Mouse (Mus musculus): Measurements from ENCODE around the gene T2. TPM values are rescaled to one million over a fixed set of nuclear protein-coding genes. Genes with fewer than 3 reads are reported as not detected.
"Not testable (repeated sequence)": the region's sequence is repeated elsewhere in the genome, so short reads cannot be mapped to it uniquely, and the experiment has no call there.

Gene T2
- polyA plus RNA-seq, 1 experiment from 2014 or later, result 2.3 TPM

DNA sequence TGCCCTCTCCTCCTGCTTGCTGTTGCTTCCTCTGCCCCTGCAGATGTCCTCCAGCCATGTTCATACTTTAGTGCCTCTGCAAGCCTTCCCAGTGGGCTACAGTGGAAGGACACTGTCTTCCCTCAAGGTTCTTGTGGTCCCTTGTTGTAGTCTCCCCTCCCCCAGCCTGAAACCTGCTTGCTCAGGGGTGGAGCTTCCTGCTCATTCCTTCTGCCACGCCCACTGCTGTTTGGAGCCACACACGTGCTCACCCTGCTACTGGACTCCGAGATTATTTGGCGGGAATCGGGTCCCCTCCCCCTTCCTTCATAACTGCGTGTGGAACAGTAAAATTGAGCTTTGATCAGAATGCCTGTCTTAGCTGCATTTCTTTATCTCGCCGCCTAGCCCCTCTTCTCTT lies 48.1 kb downstream of the T2 start:
- H3K4me2 ChIP-seq (ENCODE audit: low read depth, low read length); H3K4me1 ChIP-seq (ENCODE audit: control insufficient read depth, insufficient read depth, low read length); H3K9me3 ChIP-seq (replicated peaks; ENCODE audit: control insufficient read depth, low read length); H3K27ac ChIP-seq (ENCODE audit: low read length); H3K36me3 ChIP-seq (ENCODE audit: control insufficient read depth, insufficient read depth); H3K9ac ChIP-seq (ENCODE audit: low read length); H3K27me3 ChIP-seq (ENCODE audit: control insufficient read depth, insufficient read depth, low read length); H3K4me3 ChIP-seq (ENCODE audit: low read length); ATAC-seq (replicated peaks; ENCODE audit: extremely low read depth, insufficient read depth, low FRiP score): not testable (repeated sequence)
- 45% methylated on average over 8 of the region's 8 CpGs for WGBS

DNA sequence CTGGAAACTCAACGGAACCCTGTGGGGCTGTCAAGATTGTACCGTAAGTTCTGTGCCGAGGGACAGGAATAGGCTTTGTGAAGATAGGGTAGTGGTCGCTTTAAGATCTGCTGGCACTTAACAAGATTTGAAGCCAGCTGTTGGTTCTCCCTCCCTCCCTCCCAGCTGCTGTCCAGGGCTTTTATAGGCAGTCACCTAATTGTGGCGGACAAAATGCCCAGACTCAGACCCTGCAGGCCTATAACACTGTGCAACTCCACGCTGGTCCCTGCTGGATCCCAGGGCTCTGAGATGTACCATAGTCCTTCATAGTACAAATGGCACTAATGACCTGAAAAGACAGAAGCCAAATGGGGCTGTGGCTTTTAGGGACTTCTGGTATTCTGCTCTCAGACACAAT lies 50.5 kb downstream of the T2 start:
- Histone ChIP-seq H3K4me1 (ENCODE audit: control insufficient read depth, insufficient read depth, low read length) (0 out of 2 replicates have a peak, but pooled peaks cover 4% of the 10 kb centered on the region), H3K4me3 (ENCODE audit: low read length) (no peak overlapping the region), H3K4me2 (ENCODE audit: low read depth, low read length) (no peak overlapping the region), H3K27me3 (ENCODE audit: control insufficient read depth, insufficient read depth, low read length) (no peaks in the 10 kb centered on the region), H3K27ac (ENCODE audit: low read length) (no peak overlapping the region), H3K36me3 (ENCODE audit: control insufficient read depth, insufficient read depth) (no peaks in the 10 kb centered on the region), H3K9ac (ENCODE audit: low read length) (no peak overlapping the region), H3K9me3 (replicated peaks; ENCODE audit: control insufficient read depth, low read length) (no peaks in the 10 kb centered on the region)
- no peak for ATAC-seq (replicated peaks; ENCODE audit: extremely low read depth, insufficient read depth, low FRiP score)
- 41% methylated on average over 6 of the region's 6 CpGs for WGBS

DNA sequence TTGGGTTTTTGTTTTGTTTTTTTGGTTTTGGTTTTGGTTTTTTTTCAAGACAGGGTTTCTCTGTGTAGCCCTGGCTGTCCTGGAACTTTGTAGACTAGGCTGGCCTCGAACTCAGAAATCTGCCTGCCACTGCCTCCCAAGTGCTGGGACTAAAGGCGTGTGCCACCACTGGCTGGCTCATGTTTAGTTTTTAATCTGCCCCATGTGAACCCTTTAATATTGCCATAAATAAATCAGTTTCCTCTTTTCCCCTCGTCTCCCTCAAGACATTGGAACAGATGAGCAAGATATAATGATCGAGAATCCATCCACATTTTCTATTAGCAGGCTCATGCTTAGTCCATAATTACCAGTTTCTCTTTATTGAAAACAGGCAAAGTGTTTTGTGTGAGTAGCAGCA lies 52.2 kb downstream of the T2 start:
- H3K9me3 ChIP-seq (replicated peaks; ENCODE audit: control insufficient read depth, low read length); H3K36me3 ChIP-seq (ENCODE audit: control insufficient read depth, insufficient read depth); H3K4me1 ChIP-seq (ENCODE audit: control insufficient read depth, insufficient read depth, low read length); H3K4me2 ChIP-seq (ENCODE audit: low read depth, low read length); H3K27ac ChIP-seq (ENCODE audit: low read length); H3K27me3 ChIP-seq (ENCODE audit: control insufficient read depth, insufficient read depth, low read length); ATAC-seq (replicated peaks; ENCODE audit: extremely low read depth, insufficient read depth, low FRiP score); H3K9ac ChIP-seq (ENCODE audit: low read length); H3K4me3 ChIP-seq (ENCODE audit: low read length): not testable (repeated sequence)
- 75% methylated on average over 4 of the region's 4 CpGs for WGBS

DNA sequence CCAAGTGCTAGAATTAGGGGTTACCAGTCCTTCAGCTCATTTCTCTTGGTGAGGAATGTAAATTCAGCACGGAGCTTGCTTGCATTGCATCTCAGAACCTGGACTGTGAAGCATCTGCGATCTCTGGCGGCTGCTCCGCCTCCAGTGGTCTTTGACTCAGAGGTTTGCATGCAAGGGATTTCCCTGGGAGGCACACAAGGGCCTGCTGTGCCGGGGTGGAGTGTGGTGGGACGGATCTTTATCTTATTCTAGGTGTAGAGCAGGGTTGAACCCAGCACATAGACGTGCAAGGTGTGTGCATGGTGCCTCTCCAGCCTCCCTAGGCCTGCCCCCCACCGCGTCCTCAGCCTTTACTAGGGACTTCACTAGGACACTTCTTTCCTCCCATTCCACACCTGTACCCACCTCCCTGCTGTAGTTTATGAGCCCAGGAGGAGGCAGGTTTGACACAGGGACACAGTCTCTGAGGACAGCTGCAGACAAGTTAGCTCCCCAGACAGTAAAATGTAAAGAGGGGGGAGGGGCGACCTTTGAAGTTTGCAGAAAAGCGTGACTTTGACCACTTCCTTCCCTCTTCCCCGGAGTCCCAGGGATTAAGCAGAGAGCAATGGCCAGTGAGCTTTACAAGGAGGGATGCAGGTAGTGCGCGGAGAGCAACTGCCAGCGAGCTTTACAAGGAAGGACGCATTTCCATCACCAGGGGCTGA lies 53.0 kb downstream of the T2 start:
- Histone ChIP-seq H3K27ac (ENCODE audit: low read length) (no peak overlapping the region), H3K4me3 (ENCODE audit: low read length) (no peak overlapping the region), H3K9ac (ENCODE audit: low read length) (peak overlapping the region; percentile 7; the same call in 1 of the 2 replicates), H3K27me3 (ENCODE audit: control insufficient read depth, insufficient read depth, low read length) (peaks cover under 1% of the 10 kb centered on the region; the same call in 1 of the 2 replicates), H3K4me1 (ENCODE audit: control insufficient read depth, insufficient read depth, low read length) (0 out of 2 replicates have a peak, but pooled peaks cover 4% of the 10 kb centered on the region), H3K36me3 (ENCODE audit: control insufficient read depth, insufficient read depth) (no peaks in the 10 kb centered on the region), H3K4me2 (ENCODE audit: low read depth, low read length) (no peak overlapping the region), H3K9me3 (replicated peaks; ENCODE audit: control insufficient read depth, low read length) (no peaks in the 10 kb centered on the region)
- no peak for ATAC-seq (replicated peaks; ENCODE audit: extremely low read depth, insufficient read depth, low FRiP score)
- WGBS, result 11% methylated on average over 16 of the region's 16 CpGs

DNA sequence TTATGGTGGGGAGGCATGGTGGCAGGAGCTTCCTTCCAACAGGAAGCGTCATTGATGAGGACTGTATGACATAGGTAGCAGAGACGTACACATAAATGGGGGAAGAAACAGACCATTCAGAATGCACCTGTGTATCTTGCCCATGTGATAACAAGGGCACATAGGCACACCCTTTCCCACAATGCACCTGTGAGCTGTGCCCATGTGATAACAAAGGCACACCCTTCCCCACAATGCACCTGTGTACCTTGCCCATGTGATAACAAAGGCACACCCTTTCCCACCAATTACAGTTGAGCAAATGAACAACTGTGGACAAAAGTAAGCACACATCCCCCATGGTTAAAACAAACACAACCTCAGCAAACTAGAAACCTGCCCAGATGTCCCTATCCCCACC lies 54.5 kb downstream of the T2 start:
- Histone ChIP-seq H3K36me3 (ENCODE audit: control insufficient read depth, insufficient read depth) (no peaks in the 10 kb centered on the region), H3K27me3 (ENCODE audit: control insufficient read depth, insufficient read depth, low read length) (peaks cover 2% of the 10 kb centered on the region; the same call in 1 of the 2 replicates), H3K4me2 (ENCODE audit: low read depth, low read length) (no peak overlapping the region), H3K4me3 (ENCODE audit: low read length) (no peak overlapping the region), H3K4me1 (ENCODE audit: control insufficient read depth, insufficient read depth, low read length) (peaks cover 4% of the 10 kb centered on the region; the same call in 1 of the 2 replicates), H3K9ac (ENCODE audit: low read length) (no peak overlapping the region), H3K9me3 (replicated peaks; ENCODE audit: control insufficient read depth, low read length) (no peaks in the 10 kb centered on the region), H3K27ac (ENCODE audit: low read length) (no peak overlapping the region)
- ATAC-seq (replicated peaks; ENCODE audit: extremely low read depth, insufficient read depth, low FRiP score), result no peak
- WGBS, result 83% methylated on average over 2 of the region's 2 CpGs

DNA sequence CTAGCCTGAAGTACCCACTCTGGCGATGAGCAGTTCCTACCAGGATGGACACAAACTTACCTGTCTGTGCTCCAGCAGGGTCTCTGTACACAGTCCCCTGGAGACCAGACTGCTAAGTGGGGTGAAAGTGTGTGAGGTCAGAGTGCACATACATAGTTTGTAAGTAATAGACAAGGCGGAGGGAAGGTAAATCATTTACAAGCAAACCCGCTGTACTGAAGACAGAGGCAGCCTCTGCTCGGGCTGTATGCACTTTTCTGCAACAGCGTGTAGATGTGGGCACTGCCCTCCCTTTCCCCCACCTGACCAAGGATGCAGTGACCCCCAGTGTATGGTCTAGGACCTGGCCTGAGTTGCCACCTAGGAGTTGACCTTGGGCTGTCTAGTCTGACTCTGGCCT lies 57.9 kb downstream of the T2 start:
- 82% methylated on average over 5 of the region's 5 CpGs for WGBS
- Histone ChIP-seq H3K4me1 (ENCODE audit: control insufficient read depth, insufficient read depth, low read length) (peaks cover 17% of the 10 kb centered on the region), H3K4me3 (ENCODE audit: low read length) (no peak overlapping the region), H3K9ac (ENCODE audit: low read length) (no peak overlapping the region), H3K27ac (ENCODE audit: low read length) (no peak overlapping the region), H3K4me2 (ENCODE audit: low read depth, low read length) (no peak overlapping the region), H3K27me3 (ENCODE audit: control insufficient read depth, insufficient read depth, low read length) (peaks cover 2% of the 10 kb centered on the region; the same call in 1 of the 2 replicates), H3K9me3 (replicated peaks; ENCODE audit: control insufficient read depth, low read length) (no peaks in the 10 kb centered on the region), H3K36me3 (ENCODE audit: control insufficient read depth, insufficient read depth) (no peaks in the 10 kb centered on the region)
- no peak for ATAC-seq (replicated peaks; ENCODE audit: extremely low read depth, insufficient read depth, low FRiP score)

DNA sequence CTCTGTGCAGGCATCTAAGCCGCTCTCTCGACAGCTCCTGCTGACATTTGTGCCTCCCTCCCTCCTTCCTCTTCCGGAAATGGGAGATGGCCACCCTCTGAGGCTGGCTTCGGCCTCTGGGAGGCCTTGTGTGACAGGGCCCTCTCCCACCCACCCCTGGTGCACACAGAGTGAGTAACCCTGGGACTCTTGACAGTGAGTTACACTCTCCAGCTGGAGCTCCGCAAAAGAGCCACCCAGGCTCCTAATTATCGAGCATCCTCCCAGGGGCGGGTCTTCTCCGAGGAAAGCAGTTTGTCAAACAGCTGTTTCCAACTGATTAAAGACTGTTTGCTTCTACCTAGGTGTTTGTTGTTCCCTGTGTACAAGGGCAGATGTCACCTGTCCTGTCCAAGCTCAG lies 59.7 kb downstream of the T2 start:
- Histone ChIP-seq H3K9ac (ENCODE audit: low read length) (peak overlapping the region; percentile 17; the same call in 1 of the 2 replicates), H3K4me3 (ENCODE audit: low read length) (no peak overlapping the region), H3K4me2 (ENCODE audit: low read depth, low read length) (no peak overlapping the region), H3K4me1 (ENCODE audit: control insufficient read depth, insufficient read depth, low read length) (peaks cover 14% of the 10 kb centered on the region), H3K27me3 (ENCODE audit: control insufficient read depth, insufficient read depth, low read length) (peaks cover 2% of the 10 kb centered on the region; the same call in 1 of the 2 replicates), H3K9me3 (replicated peaks; ENCODE audit: control insufficient read depth, low read length) (no peaks in the 10 kb centered on the region), H3K27ac (ENCODE audit: low read length) (peak overlapping the region; percentile 89), H3K36me3 (ENCODE audit: control insufficient read depth, insufficient read depth) (no peaks in the 10 kb centered on the region)
- no peak for ATAC-seq (replicated peaks; ENCODE audit: extremely low read depth, insufficient read depth, low FRiP score)
- 28% methylated on average over 8 of the region's 8 CpGs for WGBS

DNA sequence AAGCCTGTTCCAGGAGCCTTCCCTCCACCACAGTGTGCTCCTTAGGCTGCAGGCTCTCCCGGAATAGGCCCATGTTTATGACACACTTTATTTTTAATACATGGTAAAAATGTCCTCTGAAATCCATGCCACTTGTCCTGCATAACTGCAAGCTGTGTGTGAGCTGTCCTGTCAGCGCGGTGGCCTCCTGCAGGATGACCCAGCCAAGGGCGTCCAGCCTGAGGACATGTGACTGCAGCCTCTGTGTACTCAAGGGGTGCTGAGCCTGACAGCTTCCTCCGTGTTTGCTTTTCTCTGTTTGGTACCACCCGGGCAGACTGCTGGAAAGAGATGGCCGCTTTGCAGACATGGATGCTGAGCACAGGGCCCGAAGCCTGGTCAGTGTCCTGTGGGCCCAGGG lies 61.1 kb downstream of the T2 start:
- peak overlapping the region; percentile 89 for H3K27ac ChIP-seq (ENCODE audit: low read length)
- H3K4me3 ChIP-seq (ENCODE audit: low read length), result no peak overlapping the region
- H3K9ac ChIP-seq (ENCODE audit: low read length), result no peak overlapping the region
- H3K27me3 ChIP-seq (ENCODE audit: control insufficient read depth, insufficient read depth, low read length), result peaks cover 2% of the 10 kb centered on the region; the same call in 1 of the 2 replicates
- peaks cover 14% of the 10 kb centered on the region for H3K4me1 ChIP-seq (ENCODE audit: control insufficient read depth, insufficient read depth, low read length)
- H3K9me3 ChIP-seq (replicated peaks; ENCODE audit: control insufficient read depth, low read length), result no peaks in the 10 kb centered on the region
- no peaks in the 10 kb centered on the region for H3K36me3 ChIP-seq (ENCODE audit: control insufficient read depth, insufficient read depth)
- 34% methylated on average over 8 of the region's 8 CpGs for WGBS
- H3K4me2 ChIP-seq (ENCODE audit: low read depth, low read length), result peak overlapping the region; percentile 26
- ATAC-seq (replicated peaks; ENCODE audit: extremely low read depth, insufficient read depth, low FRiP score), result peak; percentile 97

DNA sequence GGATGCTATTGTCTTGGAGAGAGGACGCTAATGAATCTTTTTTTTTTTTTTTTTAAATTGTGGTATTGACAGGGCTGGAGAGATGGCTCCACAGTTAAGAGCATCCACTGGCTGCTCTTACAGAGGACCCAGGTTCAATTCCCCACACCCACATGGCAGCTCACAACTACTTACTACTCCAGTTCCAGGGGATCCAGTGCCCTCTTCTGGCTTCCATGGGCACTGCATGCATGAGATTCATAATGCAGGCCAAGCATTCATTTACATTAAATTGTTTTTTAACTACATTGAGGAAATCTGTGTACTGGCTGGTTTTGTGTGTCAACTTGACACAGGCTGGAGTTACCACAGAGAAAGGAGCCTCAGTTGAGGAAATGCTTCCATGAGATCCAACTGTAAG lies 64.9 kb downstream of the T2 start:
- Histone ChIP-seq H3K36me3 (ENCODE audit: control insufficient read depth, insufficient read depth) (no peaks in the 10 kb centered on the region), H3K4me1 (ENCODE audit: control insufficient read depth, insufficient read depth, low read length) (peaks cover 9% of the 10 kb centered on the region), H3K27ac (ENCODE audit: low read length) (no peak overlapping the region), H3K9me3 (replicated peaks; ENCODE audit: control insufficient read depth, low read length) (no peaks in the 10 kb centered on the region), H3K9ac (ENCODE audit: low read length) (no peak overlapping the region), H3K27me3 (ENCODE audit: control insufficient read depth, insufficient read depth, low read length) (no peaks in the 10 kb centered on the region), H3K4me3 (ENCODE audit: low read length) (no peak overlapping the region), H3K4me2 (ENCODE audit: low read depth, low read length) (no peak overlapping the region)
- 76% methylated on average over 1 of the region's 1 CpGs for WGBS
- no peak for ATAC-seq (replicated peaks; ENCODE audit: extremely low read depth, insufficient read depth, low FRiP score)
